Mouse (Mus musculus) myocyte (in vitro differentiated cells): ENCODE results near the gene Ccdc15.

ENCODE experiments used
- CEBPB ChIP-seq: IDR thresholded peaks from 2 replicates; pipeline ENCODE4 v1.6.1; 2011; ENCODE audit warnings: mild to moderate bottlenecking, moderate library complexity; ENCODE audit not compliant: poor library complexity, insufficient read depth, severe bottlenecking
- E2F4 ChIP-seq: IDR thresholded peaks from one replicate; pipeline ENCODE4 v1.6.1; 2011; ENCODE audit warnings: mild to moderate bottlenecking, control low read depth, moderate library complexity; ENCODE audit not compliant: insufficient read depth
- MAX ChIP-seq: IDR thresholded peaks from one replicate; pipeline ENCODE4 v1.6.1; 2011; ENCODE audit warnings: low read depth, mild to moderate bottlenecking, control low read depth
- MYOG ChIP-seq, 3 experiments: IDR thresholded peaks; one replicate each; pipeline ENCODE4 v1.6.1; 2011; ENCODE audit warnings: control low read depth in 2 of 3, low read depth in 2 of 3, mild to moderate bottlenecking in 2 of 3; ENCODE audit not compliant: insufficient read length in 2 of 3, control insufficient read depth in 1 of 3, insufficient read depth in 1 of 3
- POLR2A ChIP-seq: IDR thresholded peaks from one replicate; pipeline ENCODE4 v1.6.1; 2011; ENCODE audit warnings: low read depth, mild to moderate bottlenecking, control low read depth, moderate library complexity; ENCODE audit not compliant: insufficient read length
- POLR2AphosphoS2 ChIP-seq: IDR thresholded peaks from one replicate; pipeline ENCODE4 v1.6.1; 2011; ENCODE audit warnings: low read depth, control low read depth; ENCODE audit not compliant: insufficient read length
- REST ChIP-seq: IDR thresholded peaks from one replicate; pipeline ENCODE4 v1.6.1; 2011; ENCODE audit warnings: mild to moderate bottlenecking, control low read depth, moderate library complexity; ENCODE audit not compliant: insufficient read depth, insufficient read length
- SRF ChIP-seq: IDR thresholded peaks from one replicate; pipeline ENCODE4 v1.6.1; 2011; ENCODE audit warnings: low read depth; ENCODE audit not compliant: control insufficient read depth, insufficient read length
- TCF12 ChIP-seq: IDR thresholded peaks from one replicate; pipeline ENCODE4 v1.6.1; 2011; ENCODE audit warnings: mild to moderate bottlenecking, control low read depth; ENCODE audit not compliant: poor library complexity, insufficient read depth, severe bottlenecking
- USF1 ChIP-seq: IDR thresholded peaks from one replicate; pipeline ENCODE4 v1.6.1; 2011; ENCODE audit warnings: low read depth, mild to moderate bottlenecking, control low read depth, moderate library complexity

DNA sequence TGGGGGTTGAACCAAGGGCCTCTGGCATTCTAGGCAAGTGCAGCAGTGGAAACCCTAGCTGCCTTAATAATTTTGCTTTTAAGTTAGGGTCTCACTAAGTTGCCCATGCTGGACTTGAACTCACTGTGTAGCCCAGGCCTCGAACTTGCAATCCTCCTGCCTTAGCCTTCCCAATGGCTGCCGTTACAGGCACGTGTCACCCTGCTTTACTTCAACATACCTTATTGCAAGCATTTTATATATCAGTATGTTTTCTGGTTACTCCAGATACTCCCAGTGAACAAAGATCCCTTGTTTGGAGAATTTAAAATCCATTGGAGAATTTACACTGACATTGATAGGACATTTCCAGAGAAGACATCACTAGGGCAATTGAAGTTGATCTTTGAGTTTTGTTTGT lies 818 bp upstream of the Ccdc15 start:
- TF ChIP-seq REST (no peak), POLR2A (no peak), USF1 (no peak), E2F4 (no peak), TCF12 (no peak), MAX (no peak), SRF (no peak), CEBPB (no peak), MYOG (IDR thresholded peaks at IDR 0.05; ENCODE audit: control insufficient read depth in 1 of 3, insufficient read depth in 1 of 3, insufficient read length in 2 of 3, low read depth in 2 of 3) (no peak), POLR2AphosphoS2 (no peak)
